Mouse (Mus musculus) liver, embryonic 12.5 days (tissue): ENCODE data around the gene Adprhl2. TPM values are rescaled to one million over a fixed set of nuclear protein-coding genes. Genes with fewer than 3 reads are reported as not detected.

Experiments used
- ATAC-seq: fragments of 200-750 bp; cut with Nextera tagmentation; 2 replicates; pipeline ENCODE4 v1.8.0; 2017; ENCODE audit warnings: moderate number of reproducible peaks, mild to moderate bottlenecking, moderate library complexity
- H3K27ac ChIP-seq: fragments of 300-500 bp; sonication (generic); 2 replicates; pipeline ENCODE4 v1.5.1; 2016; ENCODE audit warnings: mild to moderate bottlenecking
- H3K27me3 ChIP-seq: fragments of 300-500 bp; sonication (generic); replicated peaks from 2 replicates; pipeline ENCODE4 v1.6.1; 2016; ENCODE audit warnings: mild to moderate bottlenecking, moderate library complexity
- H3K36me3 ChIP-seq: fragments of 300-500 bp; sonication (generic); 2 replicates; pipeline ENCODE4 v1.6.1; 2016; ENCODE audit warnings: mild to moderate bottlenecking, moderate library complexity
- H3K4me1 ChIP-seq: fragments of 300-500 bp; sonication (generic); 2 replicates; pipeline ENCODE4 v1.6.1; 2016
- H3K4me2 ChIP-seq: fragments of 300-500 bp; sonication (generic); 2 replicates; pipeline ENCODE4 v1.6.1; 2016; ENCODE audit warnings: mild to moderate bottlenecking, moderate library complexity
- H3K4me3 ChIP-seq: fragments of 300-500 bp; sonication (generic); 2 replicates; pipeline ENCODE4 v1.5.1; 2016; ENCODE audit warnings: mild to moderate bottlenecking, moderate library complexity
- H3K9ac ChIP-seq: fragments of 300-500 bp; sonication (generic); 2 replicates; pipeline ENCODE4 v1.6.1; 2016; ENCODE audit warnings: mild to moderate bottlenecking, moderate library complexity
- H3K9me3 ChIP-seq: fragments of 300-500 bp; sonication (generic); replicated peaks from 2 replicates; pipeline ENCODE4 v1.6.1; 2016; ENCODE audit warnings: mild to moderate bottlenecking, moderate library complexity
- WGBS: fragments of 180-500 bp; shearing (Covaris S2); methylation state at CpG from one replicate; pipeline ENCODE4 v1.1.7; 2016; ENCODE audit not compliant: insufficient replicate concordance; 5-methylcytosine and 5-hydroxymethylcytosine counted together
- polyA plus RNA-seq: library from polyadenylated mRNA; unstranded; fragments of >200 nt; fragmentation: Nextera tagmentation; extraction: Ambion mirVana; gene quantifications from 2 replicates; pipeline ENCODE4 v1.2.1, GENCODE M21; 2016

The Adprhl2 gene
- polyA plus RNA-seq: 36.0 and 38.0 TPM in 2 replicates

GRCm38 (mm10) chr4:126321111-126321853 is at the start of gene Adprhl2:
Adprhl2 (minus strand) TSS chr4:126321703.
- peak within 1 kb of the TSS; percentile 87 for H3K9ac ChIP-seq
- H3K4me1 ChIP-seq: peaks cover 29% of the 10 kb centered on the region
- WGBS: 1% methylated on average over 79 of the region's 80 CpGs
- peak within 1 kb of the TSS; percentile 96 for H3K4me2 ChIP-seq
- peaks cover 26% of the 10 kb centered on the region for H3K36me3 ChIP-seq
- peaks cover 41% of the 10 kb centered on the region for H3K27me3 ChIP-seq
- H3K27ac ChIP-seq: peak within 1 kb of the TSS; percentile 77
- no peaks in the 10 kb centered on the region for H3K9me3 ChIP-seq
- H3K4me3 ChIP-seq: peak within 1 kb of the TSS; percentile 89
- ATAC-seq: peak; percentile 84

GRCm38 (mm10) chr4:126360069-126360468 is 38.6 kb upstream of the Adprhl2 start:
- no peak overlapping the region for H3K4me3 ChIP-seq
- H3K9ac ChIP-seq: no peak overlapping the region
- WGBS: 86% methylated on average over 1 of the region's 1 CpGs
- peaks cover 55% of the 10 kb centered on the region for H3K36me3 ChIP-seq
- H3K4me2 ChIP-seq: no peak overlapping the region
- H3K4me1 ChIP-seq: no peaks in the 10 kb centered on the region
- no peaks in the 10 kb centered on the region for H3K9me3 ChIP-seq
- H3K27me3 ChIP-seq: no peaks in the 10 kb centered on the region
- ATAC-seq: no peak
- H3K27ac ChIP-seq: no peak overlapping the region

GRCm38 (mm10) chr4:126343451-126343850 is 21.9 kb upstream of the Adprhl2 start:
- Histone ChIP-seq H3K4me2 (no peak overlapping the region), H3K4me3 (no peak overlapping the region), H3K27me3 (no peaks in the 10 kb centered on the region), H3K9ac (no peak overlapping the region), H3K36me3 (peaks cover 29% of the 10 kb centered on the region), H3K27ac (no peak overlapping the region), H3K4me1 (0 out of 2 replicates have a peak, but pooled peaks cover 2% of the 10 kb centered on the region), H3K9me3 (no peaks in the 10 kb centered on the region)
- WGBS: 67% methylated on average over 4 of the region's 4 CpGs
- no peak for ATAC-seq

- H3K9me3 ChIP-seq: no peaks in the 10 kb centered on the region
- 37% methylated on average over 4 of the region's 4 CpGs for WGBS
- H3K9ac ChIP-seq: no peak overlapping the region
- no peak overlapping the region for H3K4me3 ChIP-seq
- no peaks in the 10 kb centered on the region for H3K27me3 ChIP-seq
- ATAC-seq: no peak
- no peak overlapping the region for H3K27ac ChIP-seq
- H3K4me1 ChIP-seq: 0 out of 2 replicates have a peak, but pooled peaks cover 2% of the 10 kb centered on the region
- H3K36me3 ChIP-seq: peaks cover 8% of the 10 kb centered on the region; the same call in 1 of the 2 replicates
- H3K4me2 ChIP-seq: no peak overlapping the region
Measured at GRCm38 (mm10) chr4:126339461-126339860, 18.0 kb upstream of the Adprhl2 start.

GRCm38 (mm10) chr4:126332358-126332757 is 10.9 kb upstream of the Adprhl2 start:
- Histone ChIP-seq H3K9ac (no peak overlapping the region), H3K4me1 (no peaks in the 10 kb centered on the region), H3K4me2 (no peak overlapping the region), H3K27ac (no peak overlapping the region), H3K9me3 (no peaks in the 10 kb centered on the region), H3K4me3 (no peak overlapping the region), H3K27me3 (0 out of 2 replicates have a peak, but pooled peaks cover 2% of the 10 kb centered on the region), H3K36me3 (0 out of 2 replicates have a peak, but pooled peaks cover 3% of the 10 kb centered on the region)
- 26% methylated on average over 3 of the region's 3 CpGs for WGBS
- ATAC-seq: no peak

- no peak for ATAC-seq
- WGBS: 67% methylated on average over 1 of the region's 1 CpGs
- Histone ChIP-seq H3K36me3 (0 out of 2 replicates have a peak, but pooled peaks cover 3% of the 10 kb centered on the region), H3K9me3 (no peaks in the 10 kb centered on the region), H3K27me3 (0 out of 2 replicates have a peak, but pooled peaks cover 6% of the 10 kb centered on the region), H3K4me2 (no peak overlapping the region), H3K27ac (no peak overlapping the region), H3K4me3 (no peak overlapping the region), H3K4me1 (no peaks in the 10 kb centered on the region), H3K9ac (no peak overlapping the region)
Measured at GRCm38 (mm10) chr4:126331751-126332150, 10.2 kb upstream of the Adprhl2 start.

- H3K36me3 ChIP-seq: 0 out of 2 replicates have a peak, but pooled peaks cover 3% of the 10 kb centered on the region
- H3K9me3 ChIP-seq: no peaks in the 10 kb centered on the region
- H3K4me1 ChIP-seq: peaks cover 3% of the 10 kb centered on the region
- peaks cover 16% of the 10 kb centered on the region for H3K27me3 ChIP-seq
- H3K4me3 ChIP-seq: no peak overlapping the region
- ATAC-seq: no peak
- WGBS: 69% methylated on average over 4 of the region's 4 CpGs
- no peak overlapping the region for H3K9ac ChIP-seq
- no peak overlapping the region for H3K4me2 ChIP-seq
- H3K27ac ChIP-seq: no peak overlapping the region
Measured at GRCm38 (mm10) chr4:126330295-126330694, 8.8 kb upstream of the Adprhl2 start.

- no peak overlapping the region for H3K4me2 ChIP-seq
- no peak overlapping the region for H3K9ac ChIP-seq
- peaks cover 49% of the 10 kb centered on the region for H3K27me3 ChIP-seq
- H3K36me3 ChIP-seq: no peaks in the 10 kb centered on the region
- no peaks in the 10 kb centered on the region for H3K9me3 ChIP-seq
- no peak for ATAC-seq
- no peak overlapping the region for H3K27ac ChIP-seq
- 20% methylated on average over 6 of the region's 6 CpGs for WGBS
- H3K4me3 ChIP-seq: no peak overlapping the region
- H3K4me1 ChIP-seq: peaks cover 13% of the 10 kb centered on the region
Measured at GRCm38 (mm10) chr4:126326036-126326435, 4.5 kb upstream of the Adprhl2 start.

GRCm38 (mm10) chr4:126325281-126325861 is 3.9 kb upstream of the Adprhl2 start, which contains the start of gene Tekt2:
Tekt2 (minus strand) TSS chr4:126325688.
- Histone ChIP-seq H3K9me3 (no peaks in the 10 kb centered on the region), H3K27ac (no peak within 1 kb of the TSS), H3K36me3 (no peaks in the 10 kb centered on the region), H3K27me3 (peaks cover 49% of the 10 kb centered on the region), H3K9ac (no peak within 1 kb of the TSS), H3K4me3 (no peak within 1 kb of the TSS; the same call in 1 of the 2 replicates), H3K4me2 (peak within 1 kb of the TSS; percentile 37), H3K4me1 (peaks cover 20% of the 10 kb centered on the region)
- 20% methylated on average over 23 of the region's 23 CpGs for WGBS
- no peak for ATAC-seq

GRCm38 (mm10) chr4:126324861-126325260 is 3.4 kb upstream of the Adprhl2 start:
- Histone ChIP-seq H3K4me2 (peak overlapping the region; percentile 37; the same call in 1 of the 2 replicates), H3K27ac (no peak overlapping the region), H3K27me3 (peaks cover 49% of the 10 kb centered on the region), H3K4me1 (peaks cover 25% of the 10 kb centered on the region), H3K9me3 (no peaks in the 10 kb centered on the region), H3K36me3 (no peaks in the 10 kb centered on the region), H3K9ac (no peak overlapping the region), H3K4me3 (no peak overlapping the region; the same call in 1 of the 2 replicates)
- ATAC-seq: no peak
- WGBS: 39% methylated on average over 13 of the region's 13 CpGs

- H3K4me1 ChIP-seq: peaks cover 29% of the 10 kb centered on the region
- H3K4me2 ChIP-seq: no peak overlapping the region
- 87% methylated on average over 13 of the region's 13 CpGs for WGBS
- peaks cover 49% of the 10 kb centered on the region for H3K27me3 ChIP-seq
- no peak for ATAC-seq
- H3K9ac ChIP-seq: no peak overlapping the region
- H3K27ac ChIP-seq: no peak overlapping the region
- H3K9me3 ChIP-seq: no peaks in the 10 kb centered on the region
- no peak overlapping the region for H3K4me3 ChIP-seq
- peaks cover 12% of the 10 kb centered on the region for H3K36me3 ChIP-seq
Measured at GRCm38 (mm10) chr4:126322646-126323045, 1.1 kb upstream of the Adprhl2 start.
